Mouse (Mus musculus) v-Abl transformed pro-B cells (cell line): ENCODE data around the gene Prss42.
"Not testable (repeated sequence)": the region's sequence is repeated elsewhere in the genome, so short reads cannot be mapped to it uniquely, and the experiment has no call there.

ENCODE experiments used
- in situ Hi-C, 2 experiments: fragments of 400-800 bp; cut with MboI; formaldehyde crosslinking; loops; one replicate each; pipeline ENCODE4 v1.15.1; 2025; ENCODE audit not compliant: unreplicated experiment in 2 of 2

The Prss42 gene

GRCm38 (mm10) chr9:110781256-110781721, 16.7 kb upstream of the Prss42 start:
- in situ Hi-C loops, result loop anchor here (5.0 kb wide), 1 partner anchor 369 kb away; no protein-coding TSS in a partner anchor

GRCm38 (mm10) chr9:110781731-110782130, 16.2 kb upstream of the Prss42 start:
- in situ Hi-C loops, result loop anchor here (5.0 kb wide), 1 partner anchor 369 kb away; no protein-coding TSS in a partner anchor

- in situ Hi-C loops, result loop anchor here (5.0 kb wide), 1 partner anchor 371 kb away; no protein-coding TSS in a partner anchor
These were observed 14.4 kb upstream of the Prss42 start for GRCm38 (mm10) chr9:110783611-110784010.

- in situ Hi-C loops, result no loop called here
These were observed 9.8 kb upstream of the Prss42 start for GRCm38 (mm10) chr9:110788169-110788568.

- in situ Hi-C loops, result no loop called here
These were observed 7.5 kb upstream of the Prss42 start for GRCm38 (mm10) chr9:110790462-110790861.

- in situ Hi-C loops, result no loop called here
These were observed 953 bp upstream of the Prss42 start for GRCm38 (mm10) chr9:110797013-110797412.

GRCm38 (mm10) chr9:110800834-110801479, 3.0 kb downstream of the Prss42 start:
- in situ Hi-C loops, result no loop called here

GRCm38 (mm10) chr9:110803294-110803693, 5.3 kb downstream of the Prss42 start:
- in situ Hi-C loops, result no loop called here

GRCm38 (mm10) chr9:110810051-110810450, 12.1 kb downstream of the Prss42 start:
- in situ Hi-C loops, result no loop called here

GRCm38 (mm10) chr9:110813789-110814188, 15.8 kb downstream of the Prss42 start, which contains the start of gene Prss44:
Gene Prss44 (plus strand): TSS chr9:110813994.
- in situ Hi-C loops, result no loop called here

- in situ Hi-C loops, result not testable (repeated sequence)
These were observed 22.6 kb downstream of the Prss42 start for GRCm38 (mm10) chr9:110820546-110820945.

GRCm38 (mm10) chr9:110821436-110821835, 23.5 kb downstream of the Prss42 start:
- in situ Hi-C loops, result no loop called here

GRCm38 (mm10) chr9:110825426-110825825, 27.5 kb downstream of the Prss42 start:
- in situ Hi-C loops, result no loop called here

- in situ Hi-C loops, result no loop called here
These were observed 27.9 kb downstream of the Prss42 start for GRCm38 (mm10) chr9:110825832-110826231.

GRCm38 (mm10) chr9:110826390-110826789, 28.4 kb downstream of the Prss42 start, which contains the start of gene Prss43:
Gene Prss43 (plus strand): TSS chr9:110826690.
- in situ Hi-C loops, result no loop called here

- in situ Hi-C loops, result no loop called here
These were observed 35.1 kb downstream of the Prss42 start for GRCm38 (mm10) chr9:110833021-110833420.

GRCm38 (mm10) chr9:110834411-110834810, 36.4 kb downstream of the Prss42 start, which contains the start of gene Prss45:
Gene Prss45 (plus strand): TSS chr9:110834588.
- in situ Hi-C loops, result no loop called here

- in situ Hi-C loops, result no loop called here
These were observed 37.0 kb downstream of the Prss42 start for GRCm38 (mm10) chr9:110834961-110835360.

GRCm38 (mm10) chr9:110836112-110836511, 38.1 kb downstream of the Prss42 start:
- in situ Hi-C loops, result no loop called here

- in situ Hi-C loops, result no loop called here
These were observed 42.9 kb downstream of the Prss42 start for GRCm38 (mm10) chr9:110840905-110841304.

GRCm38 (mm10) chr9:110841438-110841837, 43.5 kb downstream of the Prss42 start:
- in situ Hi-C loops, result no loop called here

GRCm38 (mm10) chr9:110844206-110844605, 46.2 kb downstream of the Prss42 start, which contains the start of gene Prss46:
Gene Prss46 (plus strand): TSS chr9:110844506.
- in situ Hi-C loops, result no loop called here
